Mouse (Mus musculus) hindbrain, embryonic 12.5 days (tissue): Measurements from ENCODE around the gene Prkch. TPM values are rescaled to one million over a fixed set of nuclear protein-coding genes. Genes with fewer than 3 reads are reported as not detected.

Source experiments
- ATAC-seq: fragments of 200-750 bp; cut with Nextera tagmentation; 2 replicates; pipeline ENCODE4 v1.8.0; 2017; ENCODE audit warnings: moderate TSS enrichment; ENCODE audit not compliant: low FRiP score
- H3K27ac ChIP-seq: fragments of 300-500 bp; sonication (generic); 2 replicates; pipeline ENCODE4 v1.5.1; 2016; ENCODE audit warnings: mild to moderate bottlenecking
- H3K27me3 ChIP-seq: fragments of 300-500 bp; sonication (generic); 2 replicates; pipeline ENCODE4 v1.6.1; 2016; ENCODE audit warnings: mild to moderate bottlenecking
- H3K36me3 ChIP-seq: fragments of 300-500 bp; sonication (generic); 2 replicates; pipeline ENCODE4 v1.6.1; 2016; ENCODE audit warnings: mild to moderate bottlenecking
- H3K4me1 ChIP-seq: fragments of 300-500 bp; sonication (generic); 2 replicates; pipeline ENCODE4 v1.6.1; 2016
- H3K4me2 ChIP-seq: fragments of 300-500 bp; sonication (generic); replicated peaks from 2 replicates; pipeline ENCODE4 v1.6.1; 2016; ENCODE audit warnings: mild to moderate bottlenecking
- H3K4me3 ChIP-seq: fragments of 300-500 bp; sonication (generic); 2 replicates; pipeline ENCODE4 v1.5.1; 2016; ENCODE audit warnings: mild to moderate bottlenecking
- H3K9ac ChIP-seq: fragments of 300-500 bp; sonication (generic); 2 replicates; pipeline ENCODE4 v1.6.1; 2016; ENCODE audit warnings: mild to moderate bottlenecking, moderate library complexity
- H3K9me3 ChIP-seq: fragments of 300-500 bp; sonication (generic); replicated peaks from 2 replicates; pipeline ENCODE4 v1.6.1; 2016; ENCODE audit warnings: mild to moderate bottlenecking
- WGBS: fragments of 180-500 bp; shearing (Covaris S2); methylation state at CpG from one replicate; pipeline ENCODE4 v1.1.7; 2016; 5-methylcytosine and 5-hydroxymethylcytosine counted together
- polyA plus RNA-seq: library from polyadenylated mRNA; unstranded; fragments of >200 nt; fragmentation: Nextera tagmentation; extraction: Ambion mirVana; gene quantifications from 2 replicates; pipeline ENCODE4 v1.2.1, GENCODE M21; 2016

The Prkch gene
- polyA plus RNA-seq, 1 experiment from 2014 or later, result 11.0 TPM

DNA sequence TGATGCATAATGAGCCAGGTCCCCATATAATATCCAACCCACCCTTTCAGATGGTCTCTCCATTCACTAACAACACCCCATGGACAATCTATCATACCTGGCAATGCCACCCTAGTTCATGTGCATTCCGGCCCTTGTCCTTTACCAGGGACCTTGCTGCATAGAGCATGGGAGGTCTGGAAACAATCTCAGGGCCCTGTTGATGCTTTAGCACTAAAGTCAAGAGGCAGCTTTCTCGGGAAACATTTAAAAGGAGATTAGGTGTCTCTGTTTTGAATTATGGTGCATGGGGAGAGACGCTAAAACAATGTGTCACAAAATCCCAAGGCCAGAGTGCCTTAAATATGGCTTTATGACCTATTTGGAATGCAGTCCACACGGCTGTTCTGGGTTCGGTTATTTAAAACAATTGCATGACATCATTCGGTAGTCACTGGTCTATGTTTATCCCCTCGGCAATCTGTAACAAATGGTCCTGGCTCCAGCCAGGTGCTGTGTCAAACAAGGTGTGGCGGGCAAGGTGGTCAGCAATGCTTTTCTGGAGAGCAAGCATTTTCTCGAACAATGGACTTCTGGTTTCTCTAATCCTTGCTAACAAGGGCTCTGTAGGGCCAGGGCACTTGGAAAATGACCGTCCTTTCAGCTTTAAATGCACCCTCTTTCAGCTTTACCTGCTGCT, 217.9 kb downstream of the Prkch start:
- no peak overlapping the region for H3K4me2 ChIP-seq
- H3K9ac ChIP-seq, result no peak overlapping the region
- ATAC-seq, result no peak
- H3K27ac ChIP-seq, result no peak overlapping the region
- H3K4me3 ChIP-seq, result no peak overlapping the region
- H3K9me3 ChIP-seq, result no peaks in the 10 kb centered on the region
- no peaks in the 10 kb centered on the region for H3K4me1 ChIP-seq
- 82% methylated on average over 10 of the region's 10 CpGs for WGBS
- no peaks in the 10 kb centered on the region for H3K36me3 ChIP-seq
- no peaks in the 10 kb centered on the region for H3K27me3 ChIP-seq

- Histone ChIP-seq H3K27me3 (no peaks in the 10 kb centered on the region), H3K9ac (no peak overlapping the region), H3K4me3 (no peak overlapping the region), H3K9me3 (no peaks in the 10 kb centered on the region), H3K4me2 (no peak overlapping the region), H3K27ac (no peak overlapping the region), H3K4me1 (no peaks in the 10 kb centered on the region), H3K36me3 (no peaks in the 10 kb centered on the region)
- WGBS, result 93% methylated on average over 4 of the region's 4 CpGs
- ATAC-seq, result no peak
Observed at GRCm38 (mm10) chr12:73803946-73804345, 219.3 kb downstream of the Prkch start.

- Histone ChIP-seq H3K4me2 (no peak overlapping the region), H3K9me3 (no peaks in the 10 kb centered on the region)
- 70% methylated on average over 3 of the region's 3 CpGs for WGBS
Observed at GRCm38 (mm10) chr12:73805541-73805940, 220.9 kb downstream of the Prkch start.

DNA sequence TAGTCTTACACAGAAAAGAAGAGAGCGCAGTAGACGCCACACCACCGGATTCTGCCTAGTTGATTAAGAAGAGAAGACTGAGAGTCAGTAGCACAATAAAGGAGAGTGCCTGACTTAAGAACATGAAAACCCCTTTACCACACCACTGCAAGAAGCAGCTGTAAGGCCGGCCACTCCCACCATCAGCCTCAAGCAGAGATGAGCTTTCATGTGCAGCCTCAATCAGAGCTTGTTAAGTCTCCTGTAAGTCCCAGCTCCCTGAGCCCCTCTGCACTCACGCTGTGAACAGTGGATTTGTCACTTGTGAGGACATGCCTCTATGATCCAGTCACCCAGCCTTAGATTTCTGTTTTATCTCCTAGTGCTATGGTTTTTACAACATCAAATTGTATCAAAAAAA, 221.4 kb downstream of the Prkch start:
- Histone ChIP-seq H3K4me1 (peaks cover 8% of the 10 kb centered on the region), H3K9ac (no peak overlapping the region), H3K4me2 (no peak overlapping the region), H3K4me3 (no peak overlapping the region), H3K36me3 (no peaks in the 10 kb centered on the region), H3K27ac (no peak overlapping the region), H3K9me3 (no peaks in the 10 kb centered on the region), H3K27me3 (no peaks in the 10 kb centered on the region)
- no peak for ATAC-seq
- WGBS, result 50% methylated on average over 5 of the region's 5 CpGs

More at GRCm38 (mm10) chr12:73805541-73805940, 220.9 kb downstream of the Prkch start:
- Histone ChIP-seq H3K4me1 (peaks cover 8% of the 10 kb centered on the region), H3K36me3 (no peaks in the 10 kb centered on the region), H3K27me3 (no peaks in the 10 kb centered on the region), H3K9ac (no peak overlapping the region), H3K27ac (no peak overlapping the region), H3K4me3 (no peak overlapping the region)
- ATAC-seq, result no peak

- WGBS, result 82% methylated on average over 2 of the region's 2 CpGs
- no peak for ATAC-seq
Observed at GRCm38 (mm10) chr12:73807228-73807627, 222.6 kb downstream of the Prkch start.

DNA sequence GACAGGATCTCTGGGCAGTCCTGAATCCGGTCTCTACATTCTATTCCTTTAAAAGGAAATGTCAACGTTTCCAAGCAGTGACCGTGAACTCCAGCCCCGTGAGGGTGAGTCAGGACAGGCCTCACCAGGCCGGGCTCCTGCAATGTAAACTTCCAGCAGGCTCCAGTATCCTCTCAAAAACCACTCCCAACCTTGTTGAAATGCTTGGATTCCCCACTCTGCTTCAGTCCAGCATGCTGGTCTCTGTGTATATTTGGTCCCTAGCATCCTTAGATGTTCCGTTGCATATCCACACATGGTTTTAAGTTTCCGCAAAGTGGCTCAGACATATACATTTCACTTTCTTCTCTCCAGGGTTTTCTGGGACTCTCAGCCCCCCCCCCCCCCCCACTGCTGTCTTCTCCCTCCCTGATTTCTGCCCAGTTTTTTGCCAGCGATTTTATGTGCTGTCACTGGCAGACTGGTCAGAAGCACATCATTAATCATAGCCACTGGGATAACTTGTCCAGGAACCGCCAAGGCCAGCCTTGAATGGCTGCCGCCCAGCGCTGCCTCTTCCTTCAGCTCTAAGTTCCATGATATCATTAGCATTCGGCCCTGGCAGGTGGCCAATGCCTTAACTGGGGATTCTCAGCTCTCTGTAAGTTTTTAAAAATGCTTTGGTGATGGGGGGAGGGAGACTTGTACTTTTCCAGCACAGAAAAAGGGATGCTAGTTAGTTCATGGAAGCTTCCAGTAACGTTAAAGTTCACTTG, 225.6 kb downstream of the Prkch start:
- ATAC-seq, result peak; percentile 40; the same call in 1 of the 2 replicates
- no peak overlapping the region for H3K4me2 ChIP-seq
- H3K36me3 ChIP-seq, result no peaks in the 10 kb centered on the region
- 0 out of 2 replicates have a peak overlapping the region, but pooled peaks have one; percentile 18 for H3K27ac ChIP-seq
- no peak overlapping the region for H3K4me3 ChIP-seq
- WGBS, result 47% methylated on average over 13 of the region's 13 CpGs
- no peaks in the 10 kb centered on the region for H3K27me3 ChIP-seq
- no peaks in the 10 kb centered on the region for H3K9me3 ChIP-seq
- no peak overlapping the region for H3K9ac ChIP-seq
- peaks cover 10% of the 10 kb centered on the region for H3K4me1 ChIP-seq

More at GRCm38 (mm10) chr12:73807228-73807627, 222.6 kb downstream of the Prkch start:
- Histone ChIP-seq H3K4me2 (no peak overlapping the region), H3K9ac (no peak overlapping the region), H3K36me3 (no peaks in the 10 kb centered on the region), H3K4me1 (peaks cover 10% of the 10 kb centered on the region), H3K4me3 (no peak overlapping the region), H3K27me3 (no peaks in the 10 kb centered on the region), H3K9me3 (no peaks in the 10 kb centered on the region), H3K27ac (no peak overlapping the region)

DNA sequence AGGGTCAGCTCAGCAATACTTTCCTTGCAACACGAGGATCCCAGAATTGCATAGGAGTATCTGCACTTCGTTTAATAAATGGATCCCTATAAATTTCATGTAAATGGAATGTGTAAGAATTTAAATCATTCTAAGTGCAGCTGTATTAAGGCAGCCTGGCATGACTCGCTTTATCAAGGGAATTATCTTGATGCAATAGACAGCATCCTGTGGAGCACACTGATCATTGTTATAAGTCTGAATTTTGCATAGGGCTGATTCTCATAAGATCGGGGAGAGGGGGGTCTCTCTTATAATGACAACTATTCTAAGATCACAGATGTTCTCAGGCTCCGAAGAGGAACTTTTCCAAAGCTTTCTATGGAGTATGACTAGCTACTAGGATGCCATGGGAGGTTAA, 226.3 kb downstream of the Prkch start:
- ATAC-seq, result no peak
- 83% methylated on average over 5 of the region's 5 CpGs for WGBS
- Histone ChIP-seq H3K4me2 (no peak overlapping the region), H3K4me3 (no peak overlapping the region), H3K9ac (no peak overlapping the region), H3K27me3 (no peaks in the 10 kb centered on the region), H3K36me3 (no peaks in the 10 kb centered on the region), H3K9me3 (no peaks in the 10 kb centered on the region), H3K4me1 (peaks cover 10% of the 10 kb centered on the region), H3K27ac (no peak overlapping the region)

- Histone ChIP-seq H3K4me3 (no peak overlapping the region), H3K9ac (no peak overlapping the region), H3K9me3 (no peaks in the 10 kb centered on the region), H3K4me2 (no peak overlapping the region), H3K27me3 (no peaks in the 10 kb centered on the region), H3K4me1 (peaks cover 10% of the 10 kb centered on the region), H3K27ac (no peak overlapping the region), H3K36me3 (no peaks in the 10 kb centered on the region)
- WGBS, result 78% methylated on average over 6 of the region's 6 CpGs
- no peak for ATAC-seq
Observed at GRCm38 (mm10) chr12:73812198-73812597, 227.6 kb downstream of the Prkch start.

DNA sequence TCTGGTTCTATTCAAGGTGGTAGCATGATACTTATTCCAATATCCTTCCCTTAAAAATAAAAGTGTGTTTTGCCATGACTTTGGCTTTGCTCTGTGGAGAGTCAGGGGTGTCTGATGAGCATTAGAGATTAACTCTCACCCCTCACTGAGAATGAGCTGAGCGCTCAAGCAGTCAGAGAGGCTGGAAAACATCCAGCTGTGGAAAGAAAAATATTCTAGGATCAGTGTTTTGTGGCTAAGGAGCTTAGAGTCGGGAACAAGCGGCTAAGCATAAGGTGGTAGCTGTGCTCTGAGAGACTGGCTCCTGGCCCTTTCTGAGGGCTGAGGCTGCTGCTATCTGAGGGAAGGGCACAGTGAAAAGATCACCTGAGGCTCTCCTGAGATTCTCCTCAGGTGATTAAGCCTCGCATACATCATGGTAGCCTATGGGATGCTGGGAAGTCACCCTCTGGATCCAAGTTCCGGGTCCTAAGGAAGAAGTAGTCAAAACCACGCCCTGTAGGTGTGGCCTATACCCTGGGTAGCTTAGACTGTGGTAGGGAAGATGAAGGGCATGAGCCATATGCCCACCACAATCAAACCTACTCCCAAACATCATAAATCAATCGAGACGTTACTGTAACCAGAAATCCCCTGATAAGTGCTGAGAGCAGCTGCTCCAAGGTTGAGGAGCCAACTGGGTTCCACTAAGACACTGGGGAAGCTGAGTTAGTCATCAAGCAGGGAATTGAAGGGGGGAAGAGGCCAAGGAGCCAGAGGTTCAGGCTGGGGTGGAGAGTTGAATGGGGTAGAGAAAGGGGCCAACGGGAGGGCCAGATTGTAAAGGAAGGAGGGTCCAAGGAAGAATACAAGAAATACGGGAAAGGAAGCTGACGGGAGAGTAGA, 228.7 kb downstream of the Prkch start:
- Histone ChIP-seq H3K27me3 (no peaks in the 10 kb centered on the region), H3K27ac (no peak overlapping the region), H3K36me3 (no peaks in the 10 kb centered on the region), H3K4me1 (peaks cover 10% of the 10 kb centered on the region), H3K9me3 (no peaks in the 10 kb centered on the region), H3K4me2 (no peak overlapping the region), H3K9ac (no peak overlapping the region), H3K4me3 (no peak overlapping the region)
- ATAC-seq, result no peak
- WGBS, result 72% methylated on average over 11 of the region's 11 CpGs

DNA sequence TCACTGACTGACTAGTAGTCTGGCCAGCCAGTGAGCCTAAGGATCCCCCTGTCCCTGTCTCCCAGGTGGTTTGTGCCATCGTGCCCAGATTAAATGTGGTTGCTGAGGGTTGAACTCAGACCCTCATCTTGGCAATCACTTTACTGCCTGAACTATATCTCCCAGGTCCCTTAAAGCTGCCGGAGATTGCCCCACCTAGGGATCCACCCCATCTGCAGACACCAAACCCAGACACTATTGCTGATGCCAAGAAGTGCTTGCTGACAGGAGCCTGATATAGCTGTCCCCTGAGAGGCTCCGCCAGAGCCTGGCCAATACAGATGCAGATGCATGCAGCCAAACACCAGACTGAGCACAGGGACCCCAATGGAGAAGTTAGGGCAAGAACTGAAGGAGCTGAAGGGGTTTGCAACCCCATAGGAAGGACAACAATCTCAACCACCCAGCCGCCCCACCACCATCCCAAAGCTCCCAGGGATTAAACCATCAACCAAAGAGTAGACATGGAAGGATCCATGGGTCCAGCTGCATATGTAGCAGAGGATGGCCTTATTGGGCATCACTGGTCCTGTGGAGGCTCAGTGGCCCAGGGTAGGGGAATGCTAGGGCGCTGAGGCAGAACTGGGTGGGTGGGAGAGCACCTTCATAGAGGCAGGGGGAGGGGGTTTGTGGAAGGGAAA, 229.6 kb downstream of the Prkch start:
- no peaks in the 10 kb centered on the region for H3K27me3 ChIP-seq
- peaks cover 10% of the 10 kb centered on the region for H3K4me1 ChIP-seq
- no peak for ATAC-seq
- WGBS, result 84% methylated on average over 5 of the region's 5 CpGs
- no peak overlapping the region for H3K4me3 ChIP-seq
- H3K36me3 ChIP-seq, result no peaks in the 10 kb centered on the region
- H3K9ac ChIP-seq, result no peak overlapping the region
- no peak overlapping the region for H3K4me2 ChIP-seq
- H3K27ac ChIP-seq, result no peak overlapping the region
- no peaks in the 10 kb centered on the region for H3K9me3 ChIP-seq

- Histone ChIP-seq H3K4me1 (peaks cover 8% of the 10 kb centered on the region), H3K9me3 (no peaks in the 10 kb centered on the region), H3K9ac (no peak overlapping the region), H3K4me3 (no peak overlapping the region), H3K27me3 (no peaks in the 10 kb centered on the region), H3K27ac (no peak overlapping the region), H3K4me2 (no peak overlapping the region), H3K36me3 (no peaks in the 10 kb centered on the region)
- no peak for ATAC-seq
- 88% methylated on average over 2 of the region's 2 CpGs for WGBS
Observed at GRCm38 (mm10) chr12:73814897-73815296, 230.3 kb downstream of the Prkch start.

GRCm38 (mm10) chr12:73815463-73815862, 230.9 kb downstream of the Prkch start:
- H3K27me3 ChIP-seq, result no peaks in the 10 kb centered on the region
- H3K4me1 ChIP-seq, result peaks cover 3% of the 10 kb centered on the region
- WGBS, result 79% methylated on average over 4 of the region's 4 CpGs
- no peak overlapping the region for H3K4me2 ChIP-seq
- no peak for ATAC-seq
- H3K27ac ChIP-seq, result no peak overlapping the region
- H3K4me3 ChIP-seq, result no peak overlapping the region
- H3K36me3 ChIP-seq, result no peaks in the 10 kb centered on the region
- H3K9ac ChIP-seq, result no peak overlapping the region
- H3K9me3 ChIP-seq, result no peaks in the 10 kb centered on the region
